Mouse (Mus musculus) ovary, postnatal 10 days (tissue): ENCODE results near the gene Rmi2.

Source experiments
- DNase-seq: peaks from one replicate; pipeline ENCODE4 v3.0.0; 2022; ENCODE audit warnings: low spot score

Gene Rmi2

DNA sequence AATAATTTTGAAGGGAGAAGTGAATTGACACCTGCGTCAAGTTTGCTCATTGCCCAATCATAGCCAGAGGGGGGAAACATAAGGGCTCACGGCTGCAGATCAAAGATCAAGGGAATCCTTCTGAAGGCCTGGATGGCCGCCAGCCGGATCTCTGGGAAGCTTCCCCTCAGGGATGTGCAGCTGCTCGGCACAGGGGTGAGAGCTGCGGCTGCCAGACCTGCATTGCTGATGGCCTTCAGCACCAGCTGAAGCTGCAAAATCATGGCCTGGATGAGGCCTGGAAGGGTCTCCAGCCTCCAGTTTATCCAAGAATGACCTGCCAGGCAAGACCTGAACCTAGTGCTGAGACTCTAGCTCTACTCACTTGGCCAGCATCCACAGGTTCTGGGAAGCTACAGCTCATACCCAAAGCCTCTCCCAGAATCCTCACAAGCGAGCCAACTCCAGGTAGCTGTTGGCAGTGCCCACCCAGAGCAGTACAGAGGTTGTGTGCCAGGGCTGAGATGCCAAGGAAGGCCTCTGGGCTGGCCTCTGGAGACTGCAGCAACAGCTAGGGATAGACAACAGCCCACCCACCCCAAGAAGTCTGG, 90.8 kb downstream of the Rmi2 start:
- no peak for DNase-seq

DNA sequence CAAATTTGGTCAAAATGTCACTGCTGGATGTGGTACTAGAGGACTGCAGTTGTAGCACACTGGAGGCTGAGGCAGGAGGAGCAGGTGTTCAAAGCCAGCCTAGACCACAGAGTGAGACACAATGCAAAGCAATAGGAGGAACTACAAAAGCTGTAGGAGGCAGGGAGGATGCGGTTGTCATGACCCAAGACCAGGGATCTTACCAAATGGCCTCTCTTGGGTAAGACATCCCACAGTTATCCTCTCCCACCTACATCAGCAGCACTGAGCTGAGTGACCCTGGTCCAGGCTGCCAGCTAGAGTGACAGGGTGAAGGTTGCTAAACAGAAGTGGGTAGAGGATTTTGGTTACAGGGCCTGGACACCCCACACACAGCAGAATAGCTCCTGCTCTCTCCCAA, 92.2 kb downstream of the Rmi2 start:
- DNase-seq, result no peak

GRCm38 (mm10) chr16:10933372-10933771, 98.5 kb downstream of the Rmi2 start:
- DNase-seq, result no peak

DNA sequence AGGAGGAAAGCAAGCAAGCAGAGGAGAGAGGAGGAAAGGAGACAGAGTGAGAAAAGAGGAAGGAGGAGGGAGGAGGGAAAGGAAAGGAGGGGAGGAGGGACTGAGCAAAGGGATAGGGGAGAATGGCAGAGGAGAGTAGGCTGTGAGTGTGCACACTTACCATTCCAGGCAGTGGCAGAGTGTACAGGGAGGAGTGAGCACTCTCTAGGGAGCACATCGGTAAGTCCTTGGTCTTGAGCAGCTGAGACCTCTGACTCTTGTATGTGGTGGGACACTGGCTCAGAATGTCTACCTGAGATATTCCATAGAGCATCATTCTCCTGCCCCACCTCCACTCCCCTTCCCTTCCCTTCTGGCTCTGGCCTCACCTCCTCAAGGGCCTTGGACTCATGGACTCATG, 99.2 kb downstream of the Rmi2 start:
- no peak for DNase-seq

DNA sequence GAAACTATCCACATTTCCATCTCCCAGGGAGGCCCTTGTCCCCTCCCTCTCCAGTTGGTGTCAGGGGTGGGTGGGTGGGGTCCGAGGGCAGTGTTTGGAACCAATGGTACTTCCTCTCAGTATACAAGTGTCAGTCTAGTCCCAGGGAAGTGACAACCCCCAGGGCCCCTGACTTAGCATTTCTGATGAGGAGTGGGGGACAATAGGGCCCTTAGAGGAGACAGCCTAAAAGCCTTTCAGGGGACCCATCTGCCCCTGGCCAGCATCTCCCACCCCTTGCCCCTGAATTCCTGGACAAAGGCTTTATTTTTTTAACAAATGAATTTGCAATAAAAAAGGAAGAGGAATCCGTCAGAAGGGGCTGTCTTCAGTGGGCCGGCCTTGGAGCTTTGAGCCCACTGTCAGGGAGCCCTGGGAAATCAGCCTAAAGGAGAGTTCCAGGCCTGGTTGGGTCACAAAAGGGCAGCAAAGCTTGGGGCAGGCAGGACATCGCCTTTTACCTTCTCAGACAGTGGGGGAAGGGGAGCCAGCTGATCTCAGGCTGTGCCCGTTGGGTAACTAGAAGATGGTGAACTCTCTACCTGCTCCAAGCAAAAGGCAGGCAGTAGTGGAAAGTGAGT, 102.0 kb downstream of the Rmi2 start:
- DNase-seq, result no peak

GRCm38 (mm10) chr16:10937497-10937896, 102.6 kb downstream of the Rmi2 start:
- DNase-seq, result no peak

DNA sequence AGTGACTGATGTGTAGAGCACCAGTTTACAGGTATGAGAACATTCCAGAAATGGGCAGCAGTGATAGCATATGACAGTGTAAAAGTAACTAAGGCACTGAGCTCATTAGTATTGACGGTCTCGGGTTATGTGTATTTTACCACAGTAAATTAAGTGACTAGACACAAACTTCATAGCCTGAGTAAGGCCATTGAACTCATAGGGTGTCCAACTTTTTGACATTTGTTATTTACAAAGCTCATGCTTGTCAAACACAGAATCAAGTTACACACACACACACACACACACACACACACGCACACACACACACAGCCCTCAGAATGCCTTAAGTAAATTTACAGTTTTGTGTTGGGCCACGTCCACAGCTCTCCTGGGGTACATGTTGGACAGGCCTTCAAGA, 105.1 kb downstream of the Rmi2 start:
- DNase-seq, result no peak

GRCm38 (mm10) chr16:10940661-10941060, 105.8 kb downstream of the Rmi2 start:
- DNase-seq, result no peak
